Mouse (Mus musculus): Measurements from ENCODE around the gene Ufsp1.

DNA sequence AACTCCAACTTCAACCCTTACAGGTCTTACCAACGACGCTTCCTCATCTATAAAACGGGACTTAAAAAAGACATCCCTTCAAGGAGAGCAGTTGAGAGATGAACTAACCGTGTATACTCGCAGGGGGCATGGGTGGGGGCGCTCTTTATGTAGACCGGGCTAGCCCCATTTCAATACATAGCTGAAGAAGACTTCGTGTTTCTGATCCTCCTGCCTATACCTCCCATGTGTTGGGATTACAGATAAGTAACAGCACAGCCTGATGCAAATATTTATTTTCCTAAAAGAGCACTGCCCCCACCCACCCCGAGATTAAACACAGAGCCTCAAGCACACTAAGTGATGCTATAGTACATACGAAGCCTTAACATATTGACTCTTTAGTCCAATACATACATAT lies 39.9 kb downstream of the Ufsp1 start:
- TF ChIP-seq EP300 (IDR thresholded peaks at IDR 0.05; ENCODE audit: low read depth), result no peak
- no peak for TF ChIP-seq CTCF (IDR thresholded peaks at IDR 0.05; ENCODE audit: low read depth)
